Mouse (Mus musculus) forebrain, embryonic 13.5 days (tissue): ENCODE data around the gene Arhgef2. TPM values are rescaled to one million over a fixed set of nuclear protein-coding genes. Genes with fewer than 3 reads are reported as not detected.

Source experiments
- ATAC-seq: fragments of 200-750 bp; cut with Nextera tagmentation; 2 replicates; pipeline ENCODE4 v1.8.0; 2017
- H3K27ac ChIP-seq: fragments of 300-500 bp; sonication (generic); 2 replicates; pipeline ENCODE4 v1.5.1; 2015; ENCODE audit warnings: inconsistent platforms, mild to moderate bottlenecking, moderate library complexity
- H3K27me3 ChIP-seq: fragments of 300-500 bp; sonication (generic); 2 replicates; pipeline ENCODE4 v1.6.1; 2015; ENCODE audit warnings: mild to moderate bottlenecking, inconsistent platforms
- H3K36me3 ChIP-seq: fragments of 300-500 bp; sonication (generic); 2 replicates; pipeline ENCODE4 v1.6.1; 2015; ENCODE audit warnings: mild to moderate bottlenecking, inconsistent platforms; ENCODE audit not compliant: poor library complexity, severe bottlenecking
- H3K4me1 ChIP-seq: fragments of 300-500 bp; sonication (generic); 2 replicates; pipeline ENCODE4 v1.6.1; 2015; ENCODE audit warnings: inconsistent platforms
- H3K4me2 ChIP-seq: fragments of 300-500 bp; sonication (generic); 2 replicates; pipeline ENCODE4 v1.6.1; 2015; ENCODE audit warnings: inconsistent platforms, mild to moderate bottlenecking, moderate library complexity
- H3K4me3 ChIP-seq: fragments of 300-500 bp; sonication (generic); 2 replicates; pipeline ENCODE4 v1.5.1; 2015; ENCODE audit warnings: mild to moderate bottlenecking, inconsistent platforms
- H3K9ac ChIP-seq: fragments of 300-500 bp; sonication (generic); 2 replicates; pipeline ENCODE4 v1.6.1; 2015; ENCODE audit warnings: mild to moderate bottlenecking, inconsistent platforms
- H3K9me3 ChIP-seq: fragments of 300-500 bp; sonication (generic); replicated peaks from 2 replicates; pipeline ENCODE4 v1.6.1; 2016; ENCODE audit warnings: inconsistent platforms
- WGBS: fragments of 180-500 bp; shearing (Covaris S2); methylation state at CpG from one replicate; pipeline ENCODE4 v1.1.7; 2015; 5-methylcytosine and 5-hydroxymethylcytosine counted together
- polyA plus RNA-seq: library from polyadenylated mRNA; unstranded; fragments of >200 nt; fragmentation: Nextera tagmentation; extraction: Ambion mirVana; gene quantifications from 2 replicates; pipeline ENCODE4 v1.2.1, GENCODE M21; 2015

Arhgef2 gene
- polyA plus RNA-seq, 1 experiment from 2014 or later = 162 TPM

DNA sequence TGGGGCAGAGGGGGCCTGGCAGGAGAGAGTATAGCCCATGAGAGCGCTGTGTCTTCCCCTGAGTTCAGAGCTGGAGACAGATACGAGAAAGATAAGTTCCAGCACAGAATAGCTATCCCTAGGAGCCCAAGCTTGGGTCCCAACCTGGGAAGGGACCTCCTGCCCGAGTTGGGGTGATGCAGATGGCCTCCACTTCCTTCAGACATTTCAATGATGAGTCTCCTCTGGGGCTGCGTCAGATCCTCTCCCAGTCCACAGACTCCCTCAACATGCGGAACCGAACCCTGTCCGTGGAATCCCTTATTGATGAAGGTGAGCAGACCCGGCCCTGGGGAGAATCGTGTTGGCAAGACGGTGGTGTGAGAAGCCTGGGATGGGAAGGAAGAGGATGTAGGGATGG is 27.3 kb downstream of the Arhgef2 start:
- Histone ChIP-seq H3K27me3 (no peaks in the 10 kb centered on the region), H3K36me3 (peaks cover 90% of the 10 kb centered on the region), H3K9ac (no peak overlapping the region), H3K27ac (no peak overlapping the region), H3K4me3 (no peak overlapping the region), H3K4me2 (no peak overlapping the region), H3K4me1 (peaks cover 21% of the 10 kb centered on the region), H3K9me3 (no peaks in the 10 kb centered on the region)
- WGBS = 94% methylated on average over 10 of the region's 10 CpGs
- ATAC-seq = no peak

DNA sequence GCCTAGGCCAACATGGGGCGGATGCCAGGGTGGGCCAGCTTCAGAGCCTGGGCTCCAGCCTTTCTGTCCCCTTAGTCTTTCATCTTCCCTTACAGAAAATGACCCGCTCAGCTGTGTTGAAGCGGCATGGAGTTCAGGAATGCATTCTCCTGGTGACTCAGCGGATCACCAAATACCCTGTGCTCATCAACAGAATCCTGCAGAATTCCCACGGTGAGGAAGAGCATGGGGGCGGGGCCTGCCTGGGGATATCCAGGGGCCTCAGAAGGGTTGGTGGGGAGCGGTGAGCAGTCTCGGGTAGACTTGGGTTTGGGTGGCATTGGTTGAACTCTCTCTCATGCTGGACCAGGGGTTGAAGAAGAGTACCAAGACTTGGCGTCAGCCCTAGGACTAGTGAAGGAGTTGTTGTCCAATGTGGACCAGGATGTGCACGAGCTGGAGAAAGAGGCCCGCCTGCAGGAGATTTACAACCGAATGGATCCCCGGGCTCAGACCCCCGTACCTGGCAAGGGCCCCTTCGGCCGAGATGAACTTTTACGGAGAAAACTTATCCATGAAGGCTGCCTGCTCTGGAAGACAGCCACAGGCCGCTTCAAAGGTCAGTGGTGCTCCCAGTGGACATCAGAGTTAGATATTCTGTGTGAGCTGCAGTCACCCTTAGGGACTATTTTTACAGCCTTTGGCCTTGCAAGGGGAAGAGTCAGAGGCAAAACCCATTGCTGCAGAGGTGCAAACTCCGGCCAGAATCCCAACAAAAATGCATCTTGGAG is 29.9 kb downstream of the Arhgef2 start:
- 92% methylated on average over 19 of the region's 19 CpGs for WGBS
- Histone ChIP-seq H3K36me3 (peaks cover 98% of the 10 kb centered on the region), H3K9me3 (no peaks in the 10 kb centered on the region), H3K9ac (no peak overlapping the region), H3K27ac (no peak overlapping the region), H3K4me2 (no peak overlapping the region), H3K27me3 (no peaks in the 10 kb centered on the region), H3K4me1 (peaks cover 6% of the 10 kb centered on the region; the same call in 1 of the 2 replicates), H3K4me3 (no peak overlapping the region)
- no peak for ATAC-seq

DNA sequence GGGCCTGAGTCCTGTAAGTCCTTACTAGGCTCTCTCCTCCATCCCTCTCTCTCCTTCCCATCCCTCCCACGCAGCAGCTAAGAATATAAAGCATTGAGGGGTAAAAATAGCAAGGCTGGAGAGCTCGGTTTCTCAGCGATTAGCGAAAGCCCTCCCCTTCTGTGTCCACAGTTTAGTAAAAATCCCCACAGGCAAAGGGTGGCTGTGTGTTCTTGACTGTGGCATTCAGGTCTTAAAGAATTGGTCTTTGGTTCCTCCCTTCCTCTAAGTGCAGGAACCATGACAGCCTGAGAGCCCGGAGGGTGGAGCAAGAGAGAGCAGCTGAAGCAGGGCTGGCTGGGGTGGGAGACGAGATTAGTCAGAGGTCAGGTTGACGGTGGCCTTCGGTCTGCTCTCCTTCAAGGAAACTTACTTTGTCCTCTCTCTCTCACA is 30.8 kb downstream of the Arhgef2 start:
- 90% methylated on average over 8 of the region's 8 CpGs for WGBS
- H3K4me1 ChIP-seq = no peaks in the 10 kb centered on the region
- no peak overlapping the region for H3K4me3 ChIP-seq
- no peaks in the 10 kb centered on the region for H3K27me3 ChIP-seq
- H3K9me3 ChIP-seq = no peaks in the 10 kb centered on the region
- no peak overlapping the region for H3K4me2 ChIP-seq
- H3K36me3 ChIP-seq = peaks cover 97% of the 10 kb centered on the region
- H3K9ac ChIP-seq = no peak overlapping the region
- H3K27ac ChIP-seq = no peak overlapping the region
- no peak for ATAC-seq

DNA sequence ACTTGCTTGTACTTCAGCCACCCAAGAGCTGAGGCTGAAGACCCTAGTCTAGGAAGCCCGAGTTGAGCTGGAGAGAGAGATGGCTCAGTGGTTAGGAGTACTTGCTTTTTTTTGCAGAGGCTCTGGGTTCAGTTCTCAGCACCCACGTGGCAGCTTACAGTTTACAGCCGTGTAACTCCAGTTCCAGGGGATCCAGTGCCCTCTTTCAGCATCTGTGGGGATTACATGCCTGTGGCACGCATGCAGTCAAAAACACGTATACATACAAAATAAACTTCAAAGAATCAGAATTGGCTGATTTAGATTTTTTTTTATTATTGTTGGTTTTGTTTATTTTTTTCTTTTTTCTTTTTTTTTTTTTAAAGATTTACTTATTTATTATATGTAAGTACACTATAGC is 31.4 kb downstream of the Arhgef2 start:
- peaks cover 97% of the 10 kb centered on the region for H3K36me3 ChIP-seq
- H3K9ac ChIP-seq = no peak overlapping the region
- H3K9me3 ChIP-seq = no peaks in the 10 kb centered on the region
- no peaks in the 10 kb centered on the region for H3K4me1 ChIP-seq
- no peak overlapping the region for H3K4me3 ChIP-seq
- H3K4me2 ChIP-seq = no peak overlapping the region
- no peak overlapping the region for H3K27ac ChIP-seq
- ATAC-seq = no peak
- no peaks in the 10 kb centered on the region for H3K27me3 ChIP-seq
- WGBS = 95% methylated on average over 5 of the region's 5 CpGs

DNA sequence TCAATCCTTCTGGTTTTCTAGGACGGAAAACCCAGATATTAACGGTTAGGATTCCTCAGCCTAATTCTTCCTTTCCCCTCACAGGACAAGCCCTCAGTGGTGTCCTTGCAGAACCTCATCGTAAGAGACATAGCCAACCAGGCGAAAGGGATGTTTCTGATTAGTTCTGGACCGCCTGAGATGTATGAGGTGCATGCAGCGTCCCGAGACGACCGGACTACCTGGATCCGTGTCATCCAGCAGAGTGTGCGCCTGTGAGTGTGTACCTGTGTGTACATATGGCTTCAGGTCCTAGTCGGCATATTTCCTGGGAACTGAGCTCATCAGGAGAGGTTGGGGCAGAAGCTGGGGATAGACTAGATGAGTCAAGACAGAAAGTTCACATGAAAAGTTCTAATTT is 33.5 kb downstream of the Arhgef2 start:
- Histone ChIP-seq H3K9me3 (no peaks in the 10 kb centered on the region), H3K4me3 (no peak overlapping the region), H3K36me3 (peaks cover 97% of the 10 kb centered on the region), H3K9ac (no peak overlapping the region), H3K27ac (no peak overlapping the region), H3K4me1 (no peaks in the 10 kb centered on the region), H3K4me2 (no peak overlapping the region), H3K27me3 (no peaks in the 10 kb centered on the region)
- no peak for ATAC-seq
- 96% methylated on average over 12 of the region's 12 CpGs for WGBS

DNA sequence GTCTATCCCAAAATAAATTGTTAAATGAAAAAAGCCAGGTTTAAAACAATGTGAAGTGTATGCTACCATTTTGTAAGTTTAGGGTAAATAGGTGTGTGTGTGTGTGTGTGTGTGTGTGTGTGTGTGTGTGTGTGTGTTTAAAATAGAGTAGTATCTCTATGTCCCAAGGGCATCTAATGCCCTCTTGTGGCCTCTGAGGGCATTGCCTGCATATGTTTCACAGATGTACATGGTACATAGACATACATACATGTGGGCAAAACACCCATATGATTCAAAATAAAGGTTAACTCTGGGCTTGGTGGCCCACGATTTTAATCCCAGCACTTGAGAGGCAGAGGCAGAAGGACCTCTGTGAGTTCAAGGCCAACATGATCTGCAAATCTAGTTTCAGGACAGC is 34.9 kb downstream of the Arhgef2 start:
- Histone ChIP-seq H3K9ac (no peak overlapping the region), H3K9me3 (no peaks in the 10 kb centered on the region), H3K4me3 (no peak overlapping the region), H3K36me3 (peaks cover 97% of the 10 kb centered on the region), H3K27ac (no peak overlapping the region), H3K4me1 (no peaks in the 10 kb centered on the region), H3K27me3 (no peaks in the 10 kb centered on the region), H3K4me2 (no peak overlapping the region)
- peak; percentile 44; the same call in 1 of the 2 replicates for ATAC-seq
- WGBS = 81% methylated on average over 1 of the region's 1 CpGs

DNA sequence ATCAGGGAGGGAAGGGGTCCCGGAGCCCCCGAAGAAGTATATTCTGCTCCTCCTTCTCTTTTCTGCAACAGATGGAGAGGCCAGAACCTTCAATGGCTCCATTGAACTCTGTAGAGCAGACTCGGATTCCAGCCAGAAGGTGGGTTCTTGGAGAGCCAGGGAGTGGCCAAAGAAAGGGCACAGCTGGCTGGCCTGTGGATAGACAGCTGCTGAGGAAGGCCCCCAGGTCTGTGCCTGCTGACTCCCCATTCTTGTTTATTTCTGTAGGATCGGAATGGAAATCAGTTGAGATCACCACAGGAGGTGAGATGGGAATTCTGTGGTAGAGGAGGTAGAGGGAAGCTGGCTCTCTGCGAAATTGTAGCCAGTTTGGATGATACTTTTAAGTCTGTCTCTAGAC is 37.3 kb downstream of the Arhgef2 start:
- WGBS = 89% methylated on average over 5 of the region's 5 CpGs
- Histone ChIP-seq H3K9me3 (no peaks in the 10 kb centered on the region), H3K36me3 (peaks cover 98% of the 10 kb centered on the region), H3K27me3 (no peaks in the 10 kb centered on the region), H3K4me3 (no peak overlapping the region), H3K9ac (no peak overlapping the region), H3K4me1 (no peaks in the 10 kb centered on the region), H3K27ac (no peak overlapping the region), H3K4me2 (no peak overlapping the region)
- no peak for ATAC-seq

DNA sequence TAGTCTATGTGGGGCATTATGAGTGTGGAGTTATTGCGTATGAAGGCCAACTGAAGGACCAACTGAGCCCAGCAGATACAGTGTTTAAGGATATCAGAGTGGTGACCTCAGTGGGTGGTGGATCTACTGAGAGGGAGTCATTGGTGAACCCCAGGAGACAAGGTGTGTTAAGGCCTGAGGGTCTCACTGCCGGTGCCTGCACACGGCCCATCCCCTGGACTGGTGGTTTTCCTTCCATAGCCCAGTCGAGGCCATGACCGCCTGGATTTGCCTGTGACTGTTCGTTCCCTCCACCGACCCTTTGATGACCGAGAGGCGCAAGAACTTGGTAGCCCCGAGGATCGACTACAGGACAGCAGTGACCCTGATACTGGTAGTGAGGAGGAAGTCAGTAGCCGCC is 40.2 kb downstream of the Arhgef2 start:
- 94% methylated on average over 12 of the region's 12 CpGs for WGBS
- Histone ChIP-seq H3K4me3 (no peak overlapping the region), H3K27ac (no peak overlapping the region), H3K36me3 (peaks cover 82% of the 10 kb centered on the region), H3K27me3 (no peaks in the 10 kb centered on the region), H3K9me3 (no peaks in the 10 kb centered on the region), H3K4me2 (no peak overlapping the region), H3K9ac (no peak overlapping the region), H3K4me1 (no peaks in the 10 kb centered on the region)
- ATAC-seq = no peak

DNA sequence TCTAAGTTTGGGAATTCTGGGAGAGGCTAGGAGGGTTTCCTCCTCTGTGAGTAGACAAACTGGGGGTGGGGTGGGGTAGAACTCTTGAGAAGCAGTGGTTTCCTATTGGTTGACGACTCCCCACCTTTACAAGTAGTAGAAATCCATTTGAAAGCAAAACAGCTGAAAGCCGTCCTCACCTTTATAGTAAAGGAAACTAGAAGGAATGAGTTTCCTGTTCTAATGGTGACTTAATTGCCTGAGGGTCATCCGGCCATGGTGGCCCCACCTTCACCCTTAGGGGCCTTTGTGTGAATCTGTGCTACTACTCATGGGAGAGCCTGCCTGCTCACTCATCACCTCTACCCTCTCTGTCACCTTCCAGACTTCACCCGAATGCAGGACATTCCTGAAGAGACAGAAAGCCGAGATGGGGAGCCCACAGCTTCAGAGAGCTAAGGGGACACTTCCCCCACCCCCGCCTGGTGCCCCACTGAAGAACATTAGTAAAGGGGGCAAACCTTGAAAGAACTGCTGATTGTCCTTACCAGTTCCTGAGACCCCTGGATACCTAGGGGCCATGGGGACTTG is 40.7 kb downstream of the Arhgef2 start:
- 85% methylated on average over 6 of the region's 6 CpGs for WGBS
- H3K36me3 ChIP-seq = peaks cover 77% of the 10 kb centered on the region

DNA sequence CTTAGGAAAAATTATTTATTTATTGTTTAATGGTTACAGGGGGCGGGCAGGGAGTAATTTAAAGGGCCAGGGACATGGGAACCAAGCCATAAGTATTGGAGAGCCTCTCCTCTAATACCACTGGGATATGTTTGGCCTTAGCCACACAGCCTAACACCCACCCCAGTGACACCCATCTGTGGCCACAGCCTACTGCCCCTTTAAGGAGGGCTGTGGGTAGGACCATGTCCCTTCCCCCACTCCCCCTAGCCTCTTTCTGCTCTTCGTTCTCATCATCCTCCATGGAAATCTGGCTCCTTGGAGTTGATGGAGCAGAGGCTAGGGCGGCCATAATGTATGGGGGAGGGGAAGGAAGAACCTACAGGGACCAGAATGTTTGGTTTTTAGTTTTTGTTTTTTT is 41.3 kb downstream of the Arhgef2 start:
- Histone ChIP-seq H3K4me2 (no peak overlapping the region), H3K36me3 (peaks cover 72% of the 10 kb centered on the region), H3K4me1 (no peaks in the 10 kb centered on the region), H3K9me3 (no peaks in the 10 kb centered on the region), H3K27ac (0 out of 2 replicates have a peak overlapping the region, but pooled peaks have one; percentile 63), H3K9ac (no peak overlapping the region), H3K4me3 (no peak overlapping the region), H3K27me3 (no peaks in the 10 kb centered on the region)
- ATAC-seq = no peak
- 91% methylated on average over 3 of the region's 3 CpGs for WGBS

More for the DNA sequence above, 40.7 kb downstream of the Arhgef2 start:
- H3K9me3 ChIP-seq = no peaks in the 10 kb centered on the region
- H3K27ac ChIP-seq = no peak overlapping the region
- H3K9ac ChIP-seq = no peak overlapping the region
- H3K4me3 ChIP-seq = no peak overlapping the region
- ATAC-seq = no peak
- no peak overlapping the region for H3K4me2 ChIP-seq
- H3K27me3 ChIP-seq = no peaks in the 10 kb centered on the region
- no peaks in the 10 kb centered on the region for H3K4me1 ChIP-seq

DNA sequence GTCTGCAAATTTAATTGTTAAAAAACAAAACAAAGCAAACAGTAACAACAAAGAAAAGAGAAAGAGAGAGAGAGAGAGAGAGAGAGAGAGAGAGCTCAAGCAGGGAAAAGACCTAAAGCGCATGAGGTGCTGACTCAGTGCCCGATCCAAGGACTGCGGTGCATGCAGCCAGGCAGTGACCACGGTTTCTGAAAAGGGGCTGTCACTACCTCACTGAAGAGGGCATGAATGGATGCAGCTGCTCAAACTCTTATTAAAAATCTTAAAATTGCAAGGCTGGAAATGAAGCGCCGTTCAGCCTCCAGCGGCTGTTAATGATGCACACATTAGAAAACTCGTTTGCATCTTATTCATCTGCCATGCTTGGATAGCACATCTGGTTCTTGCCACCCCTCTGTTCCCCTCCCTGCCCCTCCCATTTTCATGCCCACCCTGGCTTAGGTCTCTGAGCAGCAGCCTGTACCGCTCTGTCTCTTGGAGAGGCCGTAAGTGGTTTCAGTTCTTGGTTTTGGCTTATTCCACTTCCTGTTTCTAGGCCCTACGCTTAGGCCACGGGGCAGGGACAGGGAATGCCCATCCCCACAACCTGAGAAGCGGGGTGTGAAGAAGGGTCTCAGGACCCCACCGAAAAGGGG is 42.1 kb downstream of the Arhgef2 start:
- 85% methylated on average over 14 of the region's 14 CpGs for WGBS
- Histone ChIP-seq H3K9ac (no peak overlapping the region), H3K36me3 (peaks cover 64% of the 10 kb centered on the region), H3K4me1 (no peaks in the 10 kb centered on the region), H3K4me2 (no peak overlapping the region), H3K4me3 (no peak overlapping the region), H3K27ac (peak overlapping the region; percentile 63), H3K9me3 (no peaks in the 10 kb centered on the region), H3K27me3 (no peaks in the 10 kb centered on the region)
- peak; percentile 52; the same call in 1 of the 2 replicates for ATAC-seq

DNA sequence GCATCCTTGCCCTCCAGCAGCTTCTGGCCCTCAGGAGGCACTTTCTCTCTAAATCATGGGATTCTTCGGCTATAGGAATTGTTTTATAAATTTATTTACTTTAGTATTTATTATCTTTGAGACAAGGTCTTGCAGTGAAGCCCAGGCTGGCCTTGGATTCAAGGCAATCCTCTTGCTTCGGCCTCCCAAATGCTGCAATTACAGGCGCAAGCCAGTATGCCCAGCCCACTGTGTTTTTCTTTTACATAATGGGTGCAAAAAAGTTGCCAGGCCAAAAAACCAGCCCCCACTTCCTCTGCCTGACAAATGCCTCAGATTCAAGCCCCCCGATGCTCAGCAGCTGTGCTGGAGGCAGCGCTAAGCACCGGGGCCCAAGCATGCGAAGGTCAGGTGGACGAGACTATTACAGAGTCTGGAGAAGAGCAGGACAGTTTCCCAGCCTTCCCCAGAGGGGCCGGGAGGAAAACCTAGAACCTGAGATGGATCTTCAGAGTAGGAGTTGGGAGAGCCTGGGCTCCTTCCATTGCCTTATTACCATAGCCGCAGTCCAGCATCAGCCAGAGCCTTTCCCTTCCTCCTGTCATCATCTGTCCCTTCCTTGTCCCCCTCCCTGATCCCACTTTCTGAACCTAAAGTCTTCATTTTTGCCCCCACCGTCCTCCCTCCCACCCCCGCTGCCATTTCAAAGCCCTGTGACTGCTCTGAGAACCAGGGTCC is 42.8 kb downstream of the Arhgef2 start:
- WGBS = 91% methylated on average over 12 of the region's 12 CpGs
- peaks cover 56% of the 10 kb centered on the region for H3K36me3 ChIP-seq
- H3K27ac ChIP-seq = peak overlapping the region; percentile 63; the same call in 1 of the 2 replicates

More for the DNA sequence above, 42.8 kb downstream of the Arhgef2 start:
- Histone ChIP-seq H3K4me3 (no peak overlapping the region), H3K9ac (no peak overlapping the region), H3K27me3 (no peaks in the 10 kb centered on the region), H3K9me3 (no peaks in the 10 kb centered on the region), H3K4me1 (no peaks in the 10 kb centered on the region), H3K4me2 (no peak overlapping the region)
- no peak for ATAC-seq
